Comparison of ENCODE assay signal across 29 mouse cellular contexts in the genomic region with DNA sequence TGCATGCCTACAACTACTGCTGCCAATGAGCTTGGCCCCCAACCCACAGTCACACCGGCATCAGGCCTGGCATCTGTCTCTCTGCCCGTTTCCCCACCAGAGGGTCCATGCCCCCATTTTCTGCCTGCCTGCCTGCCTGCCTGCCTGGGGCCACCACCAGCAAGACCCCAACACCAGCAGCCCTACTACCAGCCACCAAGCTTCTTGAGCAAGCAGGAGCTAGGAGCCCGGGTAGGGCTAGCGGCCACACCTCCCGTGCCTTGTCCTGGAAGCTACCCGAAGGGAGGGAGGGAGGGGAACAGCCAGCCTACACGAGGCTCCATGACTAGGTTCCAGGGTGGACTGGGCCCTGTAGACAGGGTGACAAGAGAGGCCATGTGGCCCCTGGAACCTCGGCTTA. TPM values are rescaled to one million over a fixed set of nuclear protein-coding genes. Genes with fewer than 3 reads are reported as not detected.
DNase-seq lines count a peak whose midpoint lies in the region; ATAC-seq and TF ChIP-seq lines count a peak whose summit lies in the region.
"Had no signal": no experiment of that assay in that cellular context is flagged by ENCODE, and none has a peak within 500 bp of the region (broad histone marks: within the 10 kb centered on the region; RNA-seq: fewer than 3 reads in every experiment).

No protein-coding gene starts in this region.

- no peak overlapping the region for H3K27ac ChIP-seq in liver, embryonic 11.5 days (ENCODE audit: low read depth, low read length)
- H3K27ac ChIP-seq in liver, postnatal 0 days (ENCODE audit: low read depth) = no peak overlapping the region
- H3K27ac ChIP-seq: embryonic facial prominence, embryonic 10.5 days; embryonic facial prominence, embryonic 13.5 days; forebrain, embryonic 12.5 days; forebrain, embryonic 15.5 days; heart, adult 2 months; heart, embryonic 10.5 days; heart, embryonic 13.5 days; hindbrain, embryonic 12.5 days; hindbrain, embryonic 15.5 days; intestine, embryonic 15.5 days had no signal

- no peak overlapping the region for H3K9ac ChIP-seq in liver, embryonic 11.5 days (ENCODE audit: low read depth, low read length)
- H3K9ac ChIP-seq in liver, postnatal 0 days (replicated peaks) = no peak overlapping the region
- H3K9ac ChIP-seq: embryonic facial prominence, embryonic 13.5 days; forebrain, embryonic 12.5 days; forebrain, embryonic 15.5 days; heart, embryonic 13.5 days; hindbrain, embryonic 12.5 days; hindbrain, embryonic 15.5 days; intestine, embryonic 15.5 days had no signal

- no peak for TF ChIP-seq EP300 in liver, postnatal 0 days (IDR thresholded peaks at IDR 0.05; ENCODE audit: low read depth)

- 83% methylated on average over 8 of the region's 8 CpGs for WGBS in liver, embryonic 11.5 days
- WGBS in liver, postnatal 0 days (ENCODE audit: insufficient replicate concordance) = 79% methylated on average over 8 of the region's 8 CpGs

- H3K36me3 ChIP-seq in liver, embryonic 11.5 days (ENCODE audit: control insufficient read depth, insufficient read depth, low read length) = no peaks in the 10 kb centered on the region; the same call in 1 of the 2 replicates
- peaks cover 14% of the 10 kb centered on the region; the same call in 1 of the 2 replicates for H3K36me3 ChIP-seq in liver, postnatal 0 days (replicated peaks; ENCODE audit: insufficient read depth, low read length)

- H3K4me1 ChIP-seq in liver, embryonic 11.5 days (replicated peaks; ENCODE audit: control insufficient read depth, insufficient read depth, low read length) = peaks cover 3% of the 10 kb centered on the region
- 0 out of 2 replicates have a peak, but pooled peaks cover 4% of the 10 kb centered on the region for H3K4me1 ChIP-seq in liver, postnatal 0 days (ENCODE audit: insufficient read depth)

- peaks cover 12% of the 10 kb centered on the region for H3K27me3 ChIP-seq in liver, embryonic 11.5 days (replicated peaks; ENCODE audit: control insufficient read depth, insufficient read depth, low read length)
- no peaks in the 10 kb centered on the region for H3K27me3 ChIP-seq in liver, postnatal 0 days (ENCODE audit: insufficient read depth, low read length)
- H3K27me3 ChIP-seq: CH12.LX; forebrain, embryonic 15.5 days; hindbrain, embryonic 15.5 days; Patski had no signal

- peak; percentile 9 for DNase-seq in cerebellum, adult 9-11 months
- no peak for DNase-seq in cerebellum, postnatal 4 days (ENCODE audit: low spot score in 2 of 2)
- DNase-seq in liver, embryonic 11.5 days (ENCODE audit: low spot score) = peak; percentile 28
- no peak for DNase-seq in liver, postnatal 0 days
- DNase-seq in urinary bladder, postnatal 25 days (ENCODE audit: low spot score) = peak; percentile 2
- no peak for DNase-seq in urinary bladder, postnatal 10 days (ENCODE audit: low spot score)
- DNase-seq in left cerebral cortex, adult 8-10 months (ENCODE audit: low spot score in 2 of 2) = no peak
- DNase-seq: adrenal gland, postnatal 10 days; adrenal gland, postnatal 36 days; cerebellum, adult 2 months; cerebellum, postnatal 10 days; embryo, embryonic 11 days; gastrocnemius, postnatal 25 days; heart, adult 2 months had no signal

- H3K4me2 ChIP-seq in liver, embryonic 11.5 days = no peak overlapping the region
- no peak overlapping the region for H3K4me2 ChIP-seq in liver, postnatal 0 days (ENCODE audit: low read depth, low read length)
- H3K4me2 ChIP-seq: embryonic facial prominence, embryonic 13.5 days; forebrain, embryonic 12.5 days; forebrain, embryonic 15.5 days; heart, embryonic 13.5 days; hindbrain, embryonic 12.5 days; hindbrain, embryonic 15.5 days; intestine, embryonic 15.5 days had no signal

- no peak for TF ChIP-seq CTCF in liver, postnatal 0 days (IDR thresholded peaks at IDR 0.05; ENCODE audit: low read depth)

- H3K9me3 ChIP-seq in liver, embryonic 11.5 days (ENCODE audit: control insufficient read depth, low read length) = no peaks in the 10 kb centered on the region
- no peaks in the 10 kb centered on the region for H3K9me3 ChIP-seq in liver, postnatal 0 days (ENCODE audit: low read length)
- H3K9me3 ChIP-seq: embryonic facial prominence, embryonic 10.5 days; embryonic facial prominence, embryonic 13.5 days; forebrain, embryonic 12.5 days; forebrain, embryonic 15.5 days; G1E; heart, embryonic 10.5 days; heart, embryonic 13.5 days; hindbrain, embryonic 12.5 days; hindbrain, embryonic 15.5 days; intestine, embryonic 15.5 days had no signal

- H3K4me3 ChIP-seq in liver, embryonic 11.5 days (ENCODE audit: low read depth, low read length) = no peak overlapping the region
- no peak overlapping the region for H3K4me3 ChIP-seq in liver, postnatal 0 days (ENCODE audit: low read depth, low read length)
- H3K4me3 ChIP-seq: embryonic facial prominence, embryonic 10.5 days; embryonic facial prominence, embryonic 13.5 days; erythroblast, embryonic 14.5 days; forebrain, embryonic 12.5 days; forebrain, embryonic 15.5 days; heart, adult 2 months; heart, embryonic 10.5 days; heart, embryonic 13.5 days; hindbrain, embryonic 12.5 days; hindbrain, embryonic 15.5 days; intestine, embryonic 15.5 days had no signal

- no peak for ATAC-seq in liver, embryonic 11.5 days (replicated peaks; ENCODE audit: low FRiP score)
- no peak for ATAC-seq in liver, postnatal 0 days
- ATAC-seq: forebrain, embryonic 15.5 days; intestine, embryonic 15.5 days; Patski had no signal

RNA-seq across cellular contexts. Expression of gene Impdh1, which starts 14.2 kb away (rescaled TPM):
- polyA plus RNA-seq in liver, embryonic 11.5 days (2014; fragmentation: Nextera tagmentation; extraction: Ambion mirVana) = 26.5 and 26.7 TPM in 2 replicates
- 7.3 and 7.7 TPM in 2 replicates for polyA plus RNA-seq in liver, postnatal 0 days (2015; fragmentation: Nextera tagmentation; extraction: Ambion mirVana)
- total RNA-seq in left cerebral cortex, adult 8-10 months (2022) = 10 to 100 TPM; 52.5 to 72.2 (median 59.0) TPM

RNA-seq across cellular contexts. Expression of gene Prrt4, which starts 22.6 kb away (rescaled TPM):
- 0.34 and 0.55 TPM in 2 replicates for polyA plus RNA-seq in liver, embryonic 11.5 days (2014; fragmentation: Nextera tagmentation; extraction: Ambion mirVana)
- polyA plus RNA-seq in liver, postnatal 0 days (2015; fragmentation: Nextera tagmentation; extraction: Ambion mirVana) = not detected in 2 replicates
- total RNA-seq in left cerebral cortex, adult 8-10 months (2022) = 1 to 10 TPM; 3.8 to 4.7 (median 4.4) TPM
- total RNA-seq: CH12.LX; common myeloid progenitor, adult 5-6 weeks; hematopoietic stem cell, adult 5-6 weeks had no signal
- polyA plus RNA-seq: G1E had no signal

RNA-seq across cellular contexts. Expression of gene Rbm28, which starts 37.2 kb away (rescaled TPM):
- 48.4 and 54.6 TPM in 2 replicates for polyA plus RNA-seq in liver, embryonic 11.5 days (2014; fragmentation: Nextera tagmentation; extraction: Ambion mirVana)
- polyA plus RNA-seq in liver, postnatal 0 days (2015; fragmentation: Nextera tagmentation; extraction: Ambion mirVana) = 6.6 and 8.2 TPM in 2 replicates
- total RNA-seq in left cerebral cortex, adult 8-10 months (2022) = 10 to 100 TPM; 29.5 to 37.0 (median 34.2) TPM

Comparison
In these comparisons a context has a peak if more than half of its experiments do, and no peak if none do; other contexts are left out.
1. DNase-seq: peak in cerebellum, adult 9-11 months (single experiment), liver, embryonic 11.5 days (single experiment) and urinary bladder, postnatal 25 days (single experiment); none in cerebellum, postnatal 4 days (0 of 2), liver, postnatal 0 days (single experiment), urinary bladder, postnatal 10 days (single experiment) and left cerebral cortex, adult 8-10 months (0 of 2).